Mouse (Mus musculus): Measurements from ENCODE around the gene Pxylp1.
"Not testable (repeated sequence)": the region's sequence is repeated elsewhere in the genome, so short reads cannot be mapped to it uniquely, and the experiment has no call there.

The Pxylp1 gene

GRCm38 (mm10) chr9:96892546-96892945, at the start of gene Pxylp1:
Pxylp1 (minus strand) TSS chr9:96892669.
- no peak for ATAC-seq (ENCODE audit: insufficient number of reproducible peaks, low FRiP score, low TSS enrichment)

GRCm38 (mm10) chr9:96938887-96939286, 46.4 kb upstream of the Pxylp1 start:
- ATAC-seq (ENCODE audit: insufficient number of reproducible peaks, low FRiP score, low TSS enrichment) = no peak

GRCm38 (mm10) chr9:96936427-96936826, 44.0 kb upstream of the Pxylp1 start:
- not testable (repeated sequence) for ATAC-seq (ENCODE audit: insufficient number of reproducible peaks, low FRiP score, low TSS enrichment)

GRCm38 (mm10) chr9:96935556-96936300, 43.3 kb upstream of the Pxylp1 start:
- ATAC-seq (ENCODE audit: insufficient number of reproducible peaks, low FRiP score, low TSS enrichment) = no peak

GRCm38 (mm10) chr9:96934816-96935215, 42.3 kb upstream of the Pxylp1 start:
- ATAC-seq (ENCODE audit: insufficient number of reproducible peaks, low FRiP score, low TSS enrichment) = no peak

- no peak for ATAC-seq (ENCODE audit: insufficient number of reproducible peaks, low FRiP score, low TSS enrichment)
Measured at GRCm38 (mm10) chr9:96932751-96933150, 40.3 kb upstream of the Pxylp1 start.

GRCm38 (mm10) chr9:96923577-96924316, 31.3 kb upstream of the Pxylp1 start:
- ATAC-seq (ENCODE audit: insufficient number of reproducible peaks, low FRiP score, low TSS enrichment) = no peak

GRCm38 (mm10) chr9:96923119-96923518, 30.6 kb upstream of the Pxylp1 start:
- ATAC-seq (ENCODE audit: insufficient number of reproducible peaks, low FRiP score, low TSS enrichment) = no peak

- ATAC-seq (ENCODE audit: insufficient number of reproducible peaks, low FRiP score, low TSS enrichment) = peak; percentile 83
Measured at GRCm38 (mm10) chr9:96916620-96917538, 24.4 kb upstream of the Pxylp1 start.

GRCm38 (mm10) chr9:96916076-96916475, 23.6 kb upstream of the Pxylp1 start:
- ATAC-seq (ENCODE audit: insufficient number of reproducible peaks, low FRiP score, low TSS enrichment) = no peak

- ATAC-seq (ENCODE audit: insufficient number of reproducible peaks, low FRiP score, low TSS enrichment) = no peak
Measured at GRCm38 (mm10) chr9:96914851-96915250, 22.4 kb upstream of the Pxylp1 start.

GRCm38 (mm10) chr9:96914005-96914404, 21.5 kb upstream of the Pxylp1 start:
- no peak for ATAC-seq (ENCODE audit: insufficient number of reproducible peaks, low FRiP score, low TSS enrichment)

GRCm38 (mm10) chr9:96909503-96909902, 17.0 kb upstream of the Pxylp1 start:
- no peak for ATAC-seq (ENCODE audit: insufficient number of reproducible peaks, low FRiP score, low TSS enrichment)

- ATAC-seq (ENCODE audit: insufficient number of reproducible peaks, low FRiP score, low TSS enrichment) = no peak
Measured at GRCm38 (mm10) chr9:96908737-96909136, 16.3 kb upstream of the Pxylp1 start.

- no peak for ATAC-seq (ENCODE audit: insufficient number of reproducible peaks, low FRiP score, low TSS enrichment)
Measured at GRCm38 (mm10) chr9:96904360-96905355, 12.2 kb upstream of the Pxylp1 start.

- ATAC-seq (ENCODE audit: insufficient number of reproducible peaks, low FRiP score, low TSS enrichment) = no peak
Measured at GRCm38 (mm10) chr9:96899717-96900116, 7.2 kb upstream of the Pxylp1 start.

- ATAC-seq (ENCODE audit: insufficient number of reproducible peaks, low FRiP score, low TSS enrichment) = no peak
Measured at GRCm38 (mm10) chr9:96899004-96899403, 6.5 kb upstream of the Pxylp1 start.

- ATAC-seq (ENCODE audit: insufficient number of reproducible peaks, low FRiP score, low TSS enrichment) = no peak
Measured at GRCm38 (mm10) chr9:96896690-96897089, 4.2 kb upstream of the Pxylp1 start.

- no peak for ATAC-seq (ENCODE audit: insufficient number of reproducible peaks, low FRiP score, low TSS enrichment)
Measured at GRCm38 (mm10) chr9:96893582-96893981, 1.1 kb upstream of the Pxylp1 start.
